Mouse (Mus musculus) E14TG2a.4 (cell line): ENCODE measurements around the gene Lama2.

ENCODE experiments used
- CTCF ChIP-seq: conservative IDR thresholded peaks from 2 replicates; pipeline ENCODE4 v1.5.1; 2014; ENCODE audit warnings: low read length
- NANOG ChIP-seq: IDR thresholded peaks from 2 replicates; pipeline ENCODE4 v1.6.1; 2014; ENCODE audit warnings: borderline replicate concordance, low read length, mixed read lengths
- POU5F1 ChIP-seq: IDR thresholded peaks from 2 replicates; pipeline ENCODE4 v1.6.1; 2014; ENCODE audit warnings: low read length, borderline replicate concordance

DNA sequence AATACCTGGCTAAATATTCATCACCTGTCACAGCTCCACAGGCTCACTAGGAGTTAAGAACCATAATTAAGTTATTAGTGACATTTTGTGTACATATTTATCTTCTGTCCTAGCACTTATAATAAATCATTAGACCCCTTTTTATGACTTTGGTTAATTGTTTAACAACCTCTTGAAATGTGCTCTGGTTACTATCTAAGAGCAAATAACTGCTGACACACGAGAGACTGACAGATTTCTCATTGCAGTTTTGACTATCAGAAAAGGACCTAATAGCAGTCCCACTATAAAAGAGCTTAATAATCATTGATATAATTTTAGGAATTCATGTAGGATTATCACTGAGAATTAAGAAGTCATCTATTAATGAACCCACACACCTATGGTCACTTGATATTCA, 421.1 kb downstream of the Lama2 start:
- TF ChIP-seq CTCF (no peak), POU5F1 (no peak), NANOG (no peak)
